Mouse (Mus musculus) large intestine, adult 2 months (tissue): Measurements from ENCODE around the gene Cda. TPM values are rescaled to one million over a fixed set of nuclear protein-coding genes. Genes with fewer than 3 reads are reported as not detected.

Experiments
- DNase-seq: peaks from one replicate; pipeline ENCODE4 v3.0.0-alpha.2; 2012; ENCODE audit warnings: low read depth, low spot score
- WGBS: fragments of 180-500 bp; shearing (Covaris S2); methylation state at CpG from one replicate; pipeline ENCODE4 v1.1.7; 2018; 5-methylcytosine and 5-hydroxymethylcytosine counted together
- polyA plus RNA-seq: library from polyadenylated mRNA; depleted of rRNA; stranded (reverse); fragments of >200 nt; gene quantifications from 2 replicates; pipeline ENCODE4 v1.2.3, GENCODE M21; 2012

Cda gene
- polyA plus RNA-seq, 1 experiment: 63.1 TPM

DNA sequence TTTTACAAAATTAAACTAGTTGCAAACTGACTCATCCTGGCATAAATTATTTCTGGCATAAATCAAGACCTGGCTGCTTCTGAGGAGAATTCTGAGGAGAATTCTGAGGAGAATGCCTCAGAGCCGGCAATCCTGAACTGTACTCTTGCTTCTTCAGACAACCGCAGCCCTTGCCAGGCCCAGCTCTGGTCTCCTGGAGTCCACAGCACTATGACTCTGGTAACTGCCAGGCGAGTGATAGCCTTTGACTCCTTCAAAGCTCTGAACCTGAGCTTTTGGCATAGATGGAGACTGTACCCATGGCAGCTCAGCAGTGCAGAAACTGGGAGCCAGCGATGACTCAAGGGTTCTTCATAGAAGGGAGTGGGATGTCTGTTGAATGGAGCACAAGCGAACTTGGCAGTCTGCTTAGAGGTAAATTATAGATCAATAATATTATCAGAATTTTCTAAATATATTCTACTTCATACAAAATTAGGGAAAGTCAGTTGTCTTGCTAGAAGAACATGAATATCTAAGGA is 3.3 kb upstream of the Cda start:
- DNase-seq: no peak
- 84% methylated on average over 5 of the region's 5 CpGs for WGBS

DNA sequence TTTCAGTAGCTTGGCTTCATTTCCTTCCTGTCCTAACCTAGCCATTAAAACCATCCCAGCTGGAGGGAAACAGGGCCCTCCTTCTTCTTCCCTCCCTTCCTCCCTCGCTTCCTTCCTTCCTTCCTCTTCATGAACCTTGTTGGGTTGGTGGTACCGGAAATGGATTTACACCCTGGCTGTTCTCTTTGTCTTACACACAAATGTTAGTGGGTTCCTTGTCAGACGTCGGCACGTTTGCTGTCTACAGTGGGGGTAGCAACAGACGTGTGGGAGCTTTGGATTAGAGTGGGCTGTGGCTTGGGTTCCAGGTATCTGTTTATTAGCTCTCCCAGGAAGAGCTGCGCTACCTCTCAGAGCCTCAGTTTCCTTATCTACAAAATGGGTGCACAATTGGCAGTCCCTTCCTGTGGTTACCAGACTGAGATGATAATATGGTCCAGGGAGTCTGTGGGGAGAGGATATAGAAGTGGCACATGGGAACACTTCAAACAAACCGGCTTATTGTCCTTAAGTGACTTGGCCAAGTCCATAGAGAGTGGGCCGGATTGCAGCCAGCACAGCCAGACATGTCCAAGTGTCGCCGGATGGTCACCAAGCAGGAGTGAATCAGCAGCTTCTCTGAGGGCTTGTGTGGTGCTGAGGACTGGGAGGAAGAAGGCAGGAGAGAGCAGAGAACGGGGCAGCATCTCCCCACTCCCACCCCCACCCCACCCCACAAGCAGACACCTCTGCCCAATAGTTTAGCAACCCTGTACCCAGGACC is 887 bp upstream of the Cda start:
- DNase-seq: no peak
- 55% methylated on average over 12 of the region's 12 CpGs for WGBS

- WGBS: 39% methylated on average over 2 of the region's 2 CpGs
- no peak for DNase-seq
Observed at GRCm38 (mm10) chr4:138366561-138366960, 1.2 kb downstream of the Cda start.

DNA sequence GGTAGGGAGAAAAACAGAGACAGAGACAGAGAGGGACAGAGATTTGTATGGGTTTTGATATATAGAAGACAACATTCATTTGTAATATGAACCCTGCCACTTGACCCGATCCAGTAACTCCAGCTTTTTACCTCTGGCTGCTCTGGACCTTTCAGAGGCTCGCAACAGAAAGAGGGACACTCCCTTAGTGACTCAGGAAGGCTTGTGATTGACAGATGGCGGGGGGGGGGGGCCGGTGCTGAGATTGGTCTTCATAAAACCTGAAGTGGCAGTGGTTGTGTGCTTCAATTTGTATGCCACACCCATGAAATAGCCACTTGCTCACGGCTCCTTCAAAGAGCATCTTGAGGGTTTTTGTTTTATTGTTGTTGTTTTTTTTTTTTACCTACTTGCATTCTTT is 4.3 kb downstream of the Cda start:
- 9% methylated on average over 5 of the region's 5 CpGs for WGBS
- DNase-seq: no peak

DNA sequence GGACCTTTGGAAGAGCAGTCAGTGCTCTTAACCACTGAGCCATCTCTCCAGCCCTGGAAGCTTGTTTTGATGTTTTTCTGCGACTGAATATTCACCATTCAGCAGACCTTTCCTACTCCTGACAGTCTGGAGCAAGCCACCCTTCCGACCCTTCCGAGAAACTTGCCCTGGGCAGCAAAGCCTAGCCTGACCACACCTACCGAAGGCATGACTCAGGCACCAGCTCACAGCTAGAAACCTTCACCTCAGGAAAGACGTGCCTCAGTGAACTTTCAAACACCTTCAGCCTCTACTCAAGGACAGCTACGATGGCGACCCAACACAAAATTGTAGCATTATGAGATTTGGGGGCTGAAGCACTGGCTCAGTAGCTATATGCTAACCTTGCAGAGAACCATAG is 4.9 kb downstream of the Cda start:
- DNase-seq: no peak
- 58% methylated on average over 7 of the region's 7 CpGs for WGBS

DNA sequence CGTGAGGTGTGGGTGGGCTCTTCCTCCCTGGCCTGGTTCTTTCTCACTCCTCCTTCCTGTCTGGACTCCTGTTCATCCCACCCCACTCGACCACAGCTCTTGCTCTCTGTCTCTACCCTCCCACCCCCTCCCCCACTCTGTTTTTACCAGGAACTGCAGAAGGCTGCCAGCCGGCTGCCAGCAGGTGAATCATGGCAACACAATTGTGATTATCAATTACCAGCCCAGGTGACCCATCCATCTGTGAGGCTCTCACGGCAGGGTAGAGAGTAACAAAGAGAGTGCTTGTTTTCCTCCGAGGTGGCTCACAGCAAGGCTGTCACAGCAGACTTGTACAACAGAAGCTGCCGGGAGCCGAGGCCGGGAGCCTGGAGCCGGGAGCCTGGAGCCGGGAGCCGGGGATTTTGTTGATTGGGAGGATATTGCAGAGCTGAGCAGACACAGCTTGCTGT is 6.4 kb downstream of the Cda start:
- no peak for DNase-seq
- 34% methylated on average over 11 of the region's 11 CpGs for WGBS

GRCm38 (mm10) chr4:138358176-138358575 is 9.6 kb downstream of the Cda start:
- DNase-seq: no peak
- WGBS: 81% methylated on average over 3 of the region's 3 CpGs

DNA sequence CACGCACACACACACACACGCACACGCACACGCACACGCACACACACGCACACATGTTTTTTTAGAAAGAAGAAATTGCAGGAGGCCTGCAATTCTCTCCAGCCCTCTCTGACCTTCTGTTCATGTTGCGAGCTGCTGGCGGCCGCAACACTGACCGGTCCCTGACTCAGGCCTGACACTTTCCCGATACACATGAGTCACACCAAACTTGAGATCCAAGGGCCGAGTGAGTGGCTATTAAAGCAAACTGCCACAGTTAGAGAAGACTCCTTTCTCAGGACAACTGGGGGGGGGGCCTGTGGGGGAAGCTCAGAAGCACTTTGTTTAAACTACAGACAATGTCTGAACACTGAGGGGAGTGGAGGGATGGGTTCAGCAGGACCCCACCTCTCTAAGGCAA is 11.2 kb downstream of the Cda start:
- 82% methylated on average over 12 of the region's 12 CpGs for WGBS

DNA sequence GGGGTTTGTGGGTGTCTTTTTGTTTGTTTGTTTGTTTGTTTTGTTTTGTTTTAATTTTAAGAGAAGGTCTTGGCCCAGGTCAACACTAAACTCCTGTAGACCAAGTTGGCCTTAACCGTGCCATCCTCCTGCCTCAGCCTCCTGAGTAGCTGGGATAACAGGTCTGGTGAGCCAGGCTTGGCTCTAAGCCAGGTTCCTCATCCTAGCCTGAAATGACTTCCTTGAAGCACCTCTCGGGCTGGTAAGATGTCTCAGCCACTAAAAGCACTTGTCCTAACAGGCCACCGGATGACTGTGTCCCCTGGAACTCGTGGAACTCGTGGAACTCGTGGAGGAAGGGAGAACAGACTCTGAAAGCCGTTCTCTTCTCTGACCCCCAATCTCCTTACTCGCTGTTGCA is 11.7 kb downstream of the Cda start:
- 71% methylated on average over 8 of the region's 8 CpGs for whole genome bisulfite sequencing
- DNase-seq: no peak

More for the DNA sequence above, 11.2 kb downstream of the Cda start:
- no peak for DNase-seq

DNA sequence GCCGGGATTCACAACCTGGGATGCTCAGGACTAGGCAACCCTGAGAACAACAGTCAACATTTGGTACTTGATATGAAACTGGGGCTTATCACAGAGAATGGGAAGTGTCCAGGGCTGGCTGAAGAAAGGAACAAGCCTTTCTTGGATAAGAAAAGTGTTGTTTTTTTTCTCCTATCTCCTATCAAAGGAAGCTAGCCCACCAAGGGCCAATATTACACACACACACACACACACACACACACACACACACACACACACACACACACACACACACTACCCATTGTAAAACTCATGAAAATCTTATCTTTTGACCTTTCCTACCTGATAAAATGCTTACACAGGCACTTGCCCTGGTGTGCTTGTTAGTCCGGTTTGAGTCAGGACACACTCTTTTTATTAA is 12.3 kb downstream of the Cda start:
- 86% methylated on average over 2 of the region's 2 CpGs for WGBS
- DNase-seq: no peak

GRCm38 (mm10) chr4:138353438-138354171 is 14.2 kb downstream of the Cda start:
- WGBS: 61% methylated on average over 10 of the region's 10 CpGs
- DNase-seq: no peak

DNA sequence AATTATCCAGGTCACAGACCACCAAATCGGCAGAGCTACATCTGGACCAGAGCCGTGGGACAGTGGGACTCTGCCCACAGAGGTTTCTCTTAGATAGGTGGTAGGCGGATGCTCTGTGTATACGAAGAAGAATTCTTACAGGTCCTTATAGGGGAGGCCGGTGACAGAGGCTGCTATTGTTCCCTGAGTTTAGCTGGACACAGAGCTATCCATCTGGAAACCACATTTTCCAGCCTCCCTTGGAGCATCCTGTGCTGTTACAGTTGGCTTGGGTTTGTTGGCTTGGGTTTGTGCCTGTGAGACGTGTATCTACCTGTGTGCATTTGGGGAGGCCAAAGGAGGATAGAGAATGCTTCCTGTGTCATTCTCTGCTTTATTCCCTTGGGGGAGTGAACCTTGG is 15.1 kb downstream of the Cda start:
- WGBS: 94% methylated on average over 6 of the region's 6 CpGs
- no peak for DNase-seq

- DNase-seq: no peak
- WGBS: 90% methylated on average over 5 of the region's 5 CpGs
Observed at GRCm38 (mm10) chr4:138351821-138352220, 16.0 kb downstream of the Cda start.

DNA sequence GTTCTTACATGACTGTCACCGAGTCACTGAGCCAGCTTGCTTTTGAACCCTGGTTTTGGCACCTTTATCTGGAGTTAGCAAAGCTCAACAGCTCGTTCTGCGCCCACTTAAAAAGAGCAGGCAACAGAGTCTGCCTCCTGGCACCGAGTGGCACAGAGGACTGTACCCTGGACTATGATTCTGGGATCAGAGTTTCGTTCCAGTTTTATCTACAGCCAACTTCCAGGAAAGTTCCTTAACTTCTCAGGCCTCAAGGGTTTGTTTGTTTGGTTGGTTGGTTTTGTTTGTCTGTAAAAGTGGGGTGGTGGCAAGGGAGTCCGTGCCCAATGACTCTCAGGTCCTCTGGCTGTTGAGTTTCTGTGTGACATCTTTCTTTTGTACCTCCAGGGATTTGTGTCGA is 19.1 kb downstream of the Cda start:
- no peak for DNase-seq
- 54% methylated on average over 7 of the region's 7 CpGs for WGBS

DNA sequence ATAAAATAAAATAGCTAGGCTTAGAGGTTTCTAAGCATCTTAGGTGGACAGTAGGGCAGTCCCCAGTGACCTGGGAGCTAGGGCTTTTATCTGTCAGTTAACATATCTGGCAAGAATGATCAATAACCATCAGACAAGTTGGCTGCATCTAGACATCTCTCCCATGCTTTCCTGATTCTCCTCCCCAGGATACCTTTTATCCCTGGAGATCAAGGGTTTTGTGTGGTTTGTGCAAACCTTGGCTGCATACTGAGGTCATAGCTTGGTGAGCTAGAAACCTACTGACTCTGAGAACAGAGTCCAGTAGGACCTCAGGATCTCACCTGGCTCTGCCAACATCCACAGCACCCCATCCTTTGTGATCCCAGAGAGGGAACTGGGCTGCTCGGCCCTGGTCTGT is 20.5 kb downstream of the Cda start:
- 79% methylated on average over 1 of the region's 1 CpGs for WGBS
- DNase-seq: no peak

- WGBS: 19% methylated on average over 9 of the region's 9 CpGs
- peak; percentile 65 for DNase-seq
Observed at GRCm38 (mm10) chr4:138344891-138345545, 22.8 kb downstream of the Cda start.

- DNase-seq: no peak
Observed at GRCm38 (mm10) chr4:138343341-138343837, 24.4 kb downstream of the Cda start.

GRCm38 (mm10) chr4:138342778-138343177 is 25.0 kb downstream of the Cda start:
- WGBS: 35% methylated on average over 6 of the region's 6 CpGs
- peak; percentile 70 for DNase-seq

More at GRCm38 (mm10) chr4:138343341-138343837, 24.4 kb downstream of the Cda start:
- 24% methylated on average over 10 of the region's 10 CpGs for WGBS

DNA sequence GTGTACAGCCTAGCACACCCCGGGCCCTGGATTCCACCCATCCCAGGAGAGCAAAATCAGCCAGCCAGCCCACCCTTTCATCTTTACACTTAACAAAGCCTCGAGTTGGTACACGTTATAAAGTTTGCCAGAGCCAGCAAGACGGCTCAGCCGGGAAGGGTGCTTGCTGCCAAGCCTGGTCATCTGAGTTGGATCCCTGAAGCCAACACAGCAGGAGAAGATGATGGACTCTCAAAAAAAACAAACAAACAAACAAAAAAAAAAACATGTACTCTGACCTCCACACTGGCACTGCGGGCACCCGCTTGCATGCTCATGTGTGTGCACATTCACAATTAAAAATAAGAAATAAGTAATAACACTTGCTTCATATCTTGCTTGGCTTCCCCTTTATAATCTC is 25.7 kb downstream of the Cda start:
- no peak for DNase-seq
- 48% methylated on average over 7 of the region's 7 CpGs for WGBS

GRCm38 (mm10) chr4:138341393-138341792 is 26.4 kb downstream of the Cda start:
- 85% methylated on average over 8 of the region's 8 CpGs for WGBS
- DNase-seq: no peak
